Mouse (Mus musculus) C2C12 (cell line): Measurements from ENCODE around the gene Rab11fip5.

Experiments
- CTCF ChIP-seq: IDR thresholded peaks from one replicate; pipeline ENCODE4 v1.5.1; 2011; ENCODE audit not compliant: control insufficient read depth, insufficient read depth, insufficient read length
- FOSL1 ChIP-seq: IDR thresholded peaks from one replicate; pipeline ENCODE4 v1.8.0; 2011; ENCODE audit warnings: mild to moderate bottlenecking, low read length; ENCODE audit not compliant: poor library complexity, insufficient read depth, severe bottlenecking
- MAX ChIP-seq: IDR thresholded peaks from one replicate; pipeline ENCODE4 v1.6.1; 2011; ENCODE audit warnings: mild to moderate bottlenecking, control low read depth
- MYOD1 ChIP-seq: IDR thresholded peaks from one replicate; pipeline ENCODE4 v1.6.1; 2011; ENCODE audit warnings: low read depth; ENCODE audit not compliant: control insufficient read depth, insufficient read length
- MYOG ChIP-seq: IDR thresholded peaks from one replicate; pipeline ENCODE4 v1.6.1; 2011; ENCODE audit not compliant: control insufficient read depth, insufficient read length; ENCODE audit errors: extremely low read depth
- USF1 ChIP-seq: IDR thresholded peaks from one replicate; pipeline ENCODE4 v1.6.1; 2011; ENCODE audit warnings: low read depth, mild to moderate bottlenecking, control low read depth, moderate library complexity

GRCm38 (mm10) chr6:85378629-85379028, 4.2 kb upstream of the Rab11fip5 start:
- TF ChIP-seq CTCF (no peak), MYOD1 (no peak), USF1 (no peak), MYOG (no peak), FOSL1 (no peak), MAX (no peak)
